Mouse (Mus musculus): ENCODE measurements around the gene Mcrip2. TPM values are rescaled to one million over a fixed set of nuclear protein-coding genes. Genes with fewer than 3 reads are reported as not detected.
A peak's percentile ranks its signal among the peaks of the same experiment; 100 is the strongest.

Gene Mcrip2
- polyA plus RNA-seq, 1 experiment from 2014 or later, result 15.7 TPM

- no peaks in the 10 kb centered on the region for H3K36me3 ChIP-seq
- 85% methylated on average over 6 of the region's 6 CpGs for WGBS
- no peaks in the 10 kb centered on the region for H3K9me3 ChIP-seq (replicated peaks)
- H3K27me3 ChIP-seq, result no peaks in the 10 kb centered on the region
- no peak overlapping the region for H3K27ac ChIP-seq (replicated peaks)
- peaks cover 31% of the 10 kb centered on the region for H3K4me1 ChIP-seq
- H3K9ac ChIP-seq, result no peak overlapping the region
- no peak overlapping the region for H3K4me2 ChIP-seq (replicated peaks)
- no peak for ATAC-seq (ENCODE audit: insufficient number of reproducible peaks, low FRiP score, low TSS enrichment, low read depth)
- no peak overlapping the region for H3K4me3 ChIP-seq (replicated peaks)
Observed at GRCm38 (mm10) chr17:25863681-25864080, 4.9 kb downstream of the Mcrip2 start.

GRCm38 (mm10) chr17:25861704-25862612 is 6.6 kb downstream of the Mcrip2 start:
- H3K27me3 ChIP-seq, result no peaks in the 10 kb centered on the region
- 8% methylated on average over 6 of the region's 6 CpGs for WGBS
- no peak for ATAC-seq (ENCODE audit: insufficient number of reproducible peaks, low FRiP score, low TSS enrichment, low read depth)
- no peaks in the 10 kb centered on the region for H3K36me3 ChIP-seq
- H3K9me3 ChIP-seq (replicated peaks), result no peaks in the 10 kb centered on the region
- peak overlapping the region; percentile 92 for H3K4me2 ChIP-seq (replicated peaks)
- peaks cover 19% of the 10 kb centered on the region for H3K4me1 ChIP-seq
- peak overlapping the region; percentile 75 for H3K4me3 ChIP-seq (replicated peaks)
- H3K9ac ChIP-seq, result peak overlapping the region; percentile 84
- peak overlapping the region; percentile 89 for H3K27ac ChIP-seq (replicated peaks)

GRCm38 (mm10) chr17:25860832-25861703 is 7.5 kb downstream of the Mcrip2 start, which contains the start of gene Wdr90:
Gene Wdr90, minus strand, starts transcription at chr17:25861501.
- Histone ChIP-seq H3K4me3 (replicated peaks) (peak within 1 kb of the TSS; percentile 75), H3K4me2 (replicated peaks) (peak within 1 kb of the TSS; percentile 92), H3K9ac (peak within 1 kb of the TSS; percentile 84), H3K9me3 (replicated peaks) (no peaks in the 10 kb centered on the region), H3K4me1 (peaks cover 19% of the 10 kb centered on the region), H3K27ac (replicated peaks) (peak within 1 kb of the TSS; percentile 89), H3K36me3 (0 out of 2 replicates have a peak, but pooled peaks cover under 1% of the 10 kb centered on the region), H3K27me3 (no peaks in the 10 kb centered on the region)
- peak; percentile 92 for ATAC-seq (ENCODE audit: insufficient number of reproducible peaks, low FRiP score, low TSS enrichment, low read depth)
- WGBS, result 3% methylated on average over 65 of the region's 65 CpGs

GRCm38 (mm10) chr17:25860229-25860628 is 8.3 kb downstream of the Mcrip2 start:
- WGBS, result 89% methylated on average over 6 of the region's 6 CpGs
- H3K4me2 ChIP-seq (replicated peaks), result peak overlapping the region; percentile 92
- H3K9ac ChIP-seq, result 0 out of 2 replicates have a peak overlapping the region, but pooled peaks have one; percentile 84
- peak overlapping the region; percentile 75 for H3K4me3 ChIP-seq (replicated peaks)
- no peaks in the 10 kb centered on the region for H3K9me3 ChIP-seq (replicated peaks)
- no peak overlapping the region for H3K27ac ChIP-seq (replicated peaks)
- peaks cover 19% of the 10 kb centered on the region for H3K4me1 ChIP-seq
- ATAC-seq (ENCODE audit: insufficient number of reproducible peaks, low FRiP score, low TSS enrichment, low read depth), result no peak
- 0 out of 2 replicates have a peak, but pooled peaks cover 8% of the 10 kb centered on the region for H3K36me3 ChIP-seq
- H3K27me3 ChIP-seq, result no peaks in the 10 kb centered on the region

- no peaks in the 10 kb centered on the region for H3K9me3 ChIP-seq (replicated peaks)
- peak within 1 kb of the TSS; percentile 61 for H3K9ac ChIP-seq
- peak within 1 kb of the TSS; percentile 72 for H3K4me2 ChIP-seq (replicated peaks)
- peak; percentile 94 for ATAC-seq (ENCODE audit: insufficient number of reproducible peaks, low FRiP score, low TSS enrichment, low read depth)
- H3K4me3 ChIP-seq (replicated peaks), result peak within 1 kb of the TSS; percentile 91
- WGBS, result 1% methylated on average over 21 of the region's 21 CpGs
- H3K4me1 ChIP-seq, result peaks cover 20% of the 10 kb centered on the region
- peaks cover 59% of the 10 kb centered on the region for H3K36me3 ChIP-seq
- H3K27me3 ChIP-seq, result no peaks in the 10 kb centered on the region
- H3K27ac ChIP-seq (replicated peaks), result peak within 1 kb of the TSS; percentile 85
Observed at GRCm38 (mm10) chr17:25844396-25844901, 24.1 kb downstream of the Mcrip2 start, which contains the start of gene Rhot2. Gene Rhot2, minus strand, starts transcription at chr17:25844851.

GRCm38 (mm10) chr17:25843636-25844395 is 24.7 kb downstream of the Mcrip2 start:
- WGBS, result 2% methylated on average over 38 of the region's 38 CpGs
- Histone ChIP-seq H3K4me1 (peaks cover 20% of the 10 kb centered on the region), H3K4me3 (replicated peaks) (peak overlapping the region; percentile 91), H3K27ac (replicated peaks) (peak overlapping the region; percentile 85), H3K9ac (peak overlapping the region; percentile 61), H3K36me3 (peaks cover 60% of the 10 kb centered on the region), H3K9me3 (replicated peaks) (no peaks in the 10 kb centered on the region), H3K27me3 (no peaks in the 10 kb centered on the region), H3K4me2 (replicated peaks) (peak overlapping the region; percentile 72)
- ATAC-seq (ENCODE audit: insufficient number of reproducible peaks, low FRiP score, low TSS enrichment, low read depth), result peak; percentile 45

- Histone ChIP-seq H3K4me3 (replicated peaks) (peak overlapping the region; percentile 91), H3K4me2 (replicated peaks) (peak overlapping the region; percentile 72), H3K4me1 (peaks cover 20% of the 10 kb centered on the region), H3K9me3 (replicated peaks) (no peaks in the 10 kb centered on the region), H3K27ac (replicated peaks) (no peak overlapping the region), H3K9ac (peak overlapping the region; percentile 61; the same call in 1 of the 2 replicates), H3K36me3 (peaks cover 58% of the 10 kb centered on the region), H3K27me3 (no peaks in the 10 kb centered on the region)
- WGBS, result 86% methylated on average over 4 of the region's 4 CpGs
- ATAC-seq (ENCODE audit: insufficient number of reproducible peaks, low FRiP score, low TSS enrichment, low read depth), result no peak
Observed at GRCm38 (mm10) chr17:25843122-25843521, 25.4 kb downstream of the Mcrip2 start.

GRCm38 (mm10) chr17:25842509-25842908 is 26.1 kb downstream of the Mcrip2 start:
- 83% methylated on average over 3 of the region's 3 CpGs for WGBS
- Histone ChIP-seq H3K4me2 (replicated peaks) (no peak overlapping the region), H3K36me3 (peaks cover 57% of the 10 kb centered on the region)

GRCm38 (mm10) chr17:25841117-25841880 is 27.3 kb downstream of the Mcrip2 start, which contains the start of gene Gm20683:
Gene Gm20683, minus strand, starts transcription at chr17:25841763.
- 94% methylated on average over 22 of the region's 22 CpGs for WGBS
- Histone ChIP-seq H3K4me2 (replicated peaks) (no peak within 1 kb of the TSS), H3K9me3 (replicated peaks) (no peaks in the 10 kb centered on the region), H3K36me3 (peaks cover 48% of the 10 kb centered on the region), H3K27ac (replicated peaks) (no peak within 1 kb of the TSS), H3K4me3 (replicated peaks) (no peak within 1 kb of the TSS), H3K9ac (no peak within 1 kb of the TSS), H3K27me3 (no peaks in the 10 kb centered on the region), H3K4me1 (peaks cover 35% of the 10 kb centered on the region)
- no peak for ATAC-seq (ENCODE audit: insufficient number of reproducible peaks, low FRiP score, low TSS enrichment, low read depth)

More at GRCm38 (mm10) chr17:25842509-25842908, 26.1 kb downstream of the Mcrip2 start:
- Histone ChIP-seq H3K9me3 (replicated peaks) (no peaks in the 10 kb centered on the region), H3K27me3 (no peaks in the 10 kb centered on the region), H3K27ac (replicated peaks) (no peak overlapping the region), H3K9ac (no peak overlapping the region), H3K4me1 (peaks cover 23% of the 10 kb centered on the region), H3K4me3 (replicated peaks) (no peak overlapping the region)
- ATAC-seq (ENCODE audit: insufficient number of reproducible peaks, low FRiP score, low TSS enrichment, low read depth), result no peak

GRCm38 (mm10) chr17:25840519-25840918 is 28.0 kb downstream of the Mcrip2 start:
- Histone ChIP-seq H3K4me1 (peaks cover 42% of the 10 kb centered on the region), H3K36me3 (peaks cover 48% of the 10 kb centered on the region), H3K9ac (no peak overlapping the region), H3K9me3 (replicated peaks) (no peaks in the 10 kb centered on the region), H3K27me3 (no peaks in the 10 kb centered on the region), H3K4me2 (replicated peaks) (no peak overlapping the region), H3K4me3 (replicated peaks) (no peak overlapping the region), H3K27ac (replicated peaks) (no peak overlapping the region)
- WGBS, result 91% methylated on average over 6 of the region's 6 CpGs
- ATAC-seq (ENCODE audit: insufficient number of reproducible peaks, low FRiP score, low TSS enrichment, low read depth), result no peak

All from embryonic facial prominence, embryonic 15.5 days (tissue).